Mouse (Mus musculus) yolk sac, embryonic 10.5 days (tissue): ENCODE measurements at regions not wholly inside any gene's neighbourhood (a gene's known extent, or its start where the extent isn't known, plus 50 kb on each side); places are given as distances from the start of the nearest gene placed in this dataset.
"Not testable (repeated sequence)": the region's sequence is repeated elsewhere in the genome, so short reads cannot be mapped to it uniquely, and the experiment has no call there.

Source experiments
- DNase-seq: peaks from one replicate; pipeline ENCODE4 v3.0.0-alpha.2; 2017; ENCODE audit warnings: low spot score

DNA sequence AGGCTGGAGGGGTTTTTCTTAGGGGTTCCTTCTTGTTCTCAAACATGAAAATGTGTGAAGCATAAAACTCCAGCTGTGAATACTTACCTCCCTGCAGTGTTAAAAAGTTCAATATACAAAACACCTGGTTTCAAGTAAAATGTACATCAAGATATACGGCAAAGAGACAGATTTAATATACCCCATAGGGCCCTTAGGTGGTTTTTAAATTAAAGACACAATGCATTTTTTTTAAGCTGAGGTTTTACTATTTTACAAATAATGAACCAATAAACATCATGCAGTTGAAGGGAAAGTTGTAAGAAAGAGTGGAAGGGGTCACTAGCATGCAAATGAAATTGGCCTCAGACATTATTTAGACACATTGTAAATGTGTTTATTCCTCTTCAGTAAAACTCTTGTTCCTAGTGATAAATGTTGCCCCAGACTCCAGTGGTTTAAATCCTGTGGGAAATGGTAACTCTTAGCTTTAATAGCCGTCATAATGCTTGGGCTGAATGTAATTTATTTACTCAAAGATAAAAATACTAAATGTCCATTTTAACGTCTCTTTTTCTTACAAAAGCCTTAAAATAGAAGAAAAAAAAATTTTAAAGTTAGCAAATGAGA is 1337.9 kb downstream of the Efnb2 start:
- DNase-seq: no peak

- peak; percentile 3 for DNase-seq
Measured at GRCm38 (mm10) chr8:7322376-7323066, 1338.5 kb downstream of the Efnb2 start.

GRCm38 (mm10) chr8:7316806-7317355 is 1344.2 kb downstream of the Efnb2 start:
- no peak for DNase-seq

- DNase-seq: no peak
Measured at GRCm38 (mm10) chr8:7309239-7309638, 1351.8 kb downstream of the Efnb2 start.

- DNase-seq: no peak
Measured at GRCm38 (mm10) chr8:7289361-7289760, 1371.7 kb downstream of the Efnb2 start.

DNA sequence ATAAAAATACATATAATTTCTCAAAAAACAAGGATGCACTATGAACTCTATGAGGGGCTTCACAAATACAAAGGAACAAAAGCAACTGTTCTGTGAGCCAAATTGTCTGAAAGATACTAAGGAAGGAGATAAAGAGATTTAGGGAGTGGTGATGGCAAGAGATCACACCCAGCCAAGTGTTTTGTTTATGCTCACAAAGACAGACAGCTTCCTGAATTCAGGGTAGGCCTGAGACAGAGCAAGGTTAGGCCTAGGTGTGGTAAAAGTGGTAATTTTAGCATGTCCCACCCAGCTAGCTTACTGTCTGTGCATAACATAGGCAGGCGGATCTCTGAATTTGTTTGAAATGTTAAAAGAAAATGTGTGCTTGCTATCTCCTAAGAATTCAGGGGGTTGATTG is 1374.5 kb downstream of the Efnb2 start:
- no peak for DNase-seq

DNA sequence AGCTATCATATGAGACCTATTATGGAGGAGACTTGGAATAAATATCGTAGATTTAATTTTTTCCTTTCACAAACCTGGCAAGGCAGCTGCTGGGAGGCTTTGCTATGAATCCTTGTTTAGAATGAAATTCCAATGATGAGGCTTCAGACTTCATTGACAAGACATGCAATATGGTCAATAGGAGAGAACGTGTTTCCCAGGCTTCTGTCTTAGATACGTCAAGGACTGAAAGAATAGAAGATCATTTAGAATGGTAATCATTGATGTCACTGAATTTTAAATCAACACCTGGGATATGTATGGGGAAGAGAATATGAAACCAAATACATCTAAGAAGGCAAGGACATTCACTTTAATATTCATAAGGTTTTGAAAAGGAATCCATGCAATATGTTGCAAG is 1393.6 kb downstream of the Efnb2 start:
- DNase-seq: no peak

DNA sequence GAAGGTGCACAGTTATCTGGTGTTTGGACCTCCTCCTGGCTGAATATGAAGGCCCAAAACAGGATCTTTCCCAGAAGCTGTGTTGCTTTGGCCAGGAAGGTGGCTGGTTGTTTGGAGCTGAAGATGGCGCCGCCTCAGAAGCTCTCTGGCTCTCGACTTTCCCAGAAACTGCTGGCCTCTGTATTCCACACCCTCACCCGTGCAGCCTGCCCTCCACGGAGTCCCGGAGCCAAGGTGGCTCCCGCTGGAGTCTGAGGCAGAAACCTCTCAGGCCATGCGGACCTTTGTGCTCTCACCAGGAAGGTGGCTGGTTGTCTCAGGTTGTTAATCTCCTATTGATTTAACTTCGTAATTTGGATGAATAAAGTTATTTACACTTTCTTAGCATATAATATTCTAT is 1406.7 kb downstream of the Efnb2 start:
- not testable (repeated sequence) for DNase-seq

DNA sequence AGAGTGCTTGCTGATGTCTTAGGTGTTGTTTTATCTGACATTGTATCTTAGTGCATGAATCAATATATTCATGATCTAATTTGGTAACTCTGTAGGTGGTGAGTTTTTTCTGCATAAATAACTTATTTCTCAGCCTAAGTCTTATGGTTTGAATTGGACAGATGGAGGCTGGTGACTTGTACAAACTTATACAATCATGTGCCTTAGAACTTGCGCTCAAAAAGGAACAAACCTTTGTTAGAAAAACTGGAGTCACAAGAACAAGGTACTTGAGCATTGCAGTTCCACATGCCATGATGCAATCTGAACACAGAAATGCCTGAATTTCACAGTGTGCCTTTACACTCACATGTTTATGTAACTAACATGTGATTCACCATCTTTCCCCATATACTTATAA is 1420.7 kb downstream of the Efnb2 start:
- no peak for DNase-seq

- DNase-seq: no peak
Measured at GRCm38 (mm10) chr8:7234006-7234405, 1427.0 kb downstream of the Efnb2 start.

DNA sequence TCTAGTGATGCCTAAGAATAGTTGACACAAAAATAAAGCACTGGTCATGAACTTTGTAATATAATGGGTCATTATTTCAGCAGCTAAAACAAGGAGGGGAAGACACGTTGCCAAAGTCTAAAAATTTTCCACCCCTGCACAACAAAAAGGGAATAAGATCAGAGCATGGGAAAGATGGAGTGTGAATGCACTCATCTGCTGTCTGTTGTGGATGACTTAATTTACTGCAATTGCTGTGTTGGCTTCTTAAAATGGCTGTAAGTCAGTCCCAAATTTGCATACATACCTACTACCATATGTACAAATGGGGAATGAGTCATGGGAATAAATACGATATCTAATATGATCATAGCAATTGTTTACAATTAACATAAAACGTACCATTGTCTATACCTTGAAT is 1441.7 kb downstream of the Efnb2 start:
- no peak for DNase-seq

GRCm38 (mm10) chr8:7207178-7207577 is 1453.9 kb downstream of the Efnb2 start:
- no peak for DNase-seq

DNA sequence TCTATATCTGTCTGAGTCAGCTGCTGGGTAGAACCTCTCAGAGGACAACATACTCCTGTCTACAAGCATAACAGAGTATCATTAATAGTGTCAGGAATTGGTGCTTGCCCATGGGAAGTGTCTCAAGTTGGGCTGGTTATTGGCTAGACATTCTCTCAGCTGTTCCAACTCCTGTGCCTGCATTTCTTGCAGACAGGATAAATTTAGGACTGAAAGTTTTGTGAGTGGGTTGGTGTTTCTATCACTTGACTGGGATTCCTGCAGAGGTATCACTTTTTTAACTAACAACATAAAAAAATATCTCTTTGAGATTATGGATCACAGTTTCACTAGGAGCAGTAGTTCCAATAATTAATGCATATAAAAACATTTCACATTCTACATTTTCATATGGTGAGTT is 1454.4 kb downstream of the Efnb2 start:
- DNase-seq: no peak

- no peak for DNase-seq
Measured at GRCm38 (mm10) chr8:7205086-7205485, 1456.0 kb downstream of the Efnb2 start.

GRCm38 (mm10) chr8:7190726-7191125 is 1470.3 kb downstream of the Efnb2 start:
- DNase-seq: no peak

- DNase-seq: no peak
Measured at GRCm38 (mm10) chr8:7163361-7163760, 1497.7 kb downstream of the Efnb2 start.

DNA sequence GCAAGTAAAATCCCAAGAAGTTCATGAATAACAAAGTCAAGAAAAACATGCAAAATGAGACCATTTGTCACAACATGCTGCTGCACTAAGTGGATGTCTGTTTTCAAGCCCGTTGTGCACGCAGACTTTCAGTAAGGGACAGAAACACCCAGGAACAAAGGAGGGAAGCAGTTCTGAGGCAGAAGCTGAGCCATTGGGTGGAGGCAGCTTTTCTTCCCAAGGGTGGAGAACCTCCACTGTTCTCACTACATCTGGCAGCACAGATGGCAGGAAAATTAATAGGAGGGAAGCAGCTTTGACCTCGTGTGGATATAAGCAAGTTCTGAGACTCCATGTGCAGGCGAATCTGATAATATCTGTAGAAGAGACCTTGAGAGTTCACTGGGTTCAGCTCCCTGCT is 1529.3 kb downstream of the Efnb2 start:
- DNase-seq: no peak

- no peak for DNase-seq
Measured at GRCm38 (mm10) chr8:7108849-7109248, 1552.2 kb downstream of the Efnb2 start.

DNA sequence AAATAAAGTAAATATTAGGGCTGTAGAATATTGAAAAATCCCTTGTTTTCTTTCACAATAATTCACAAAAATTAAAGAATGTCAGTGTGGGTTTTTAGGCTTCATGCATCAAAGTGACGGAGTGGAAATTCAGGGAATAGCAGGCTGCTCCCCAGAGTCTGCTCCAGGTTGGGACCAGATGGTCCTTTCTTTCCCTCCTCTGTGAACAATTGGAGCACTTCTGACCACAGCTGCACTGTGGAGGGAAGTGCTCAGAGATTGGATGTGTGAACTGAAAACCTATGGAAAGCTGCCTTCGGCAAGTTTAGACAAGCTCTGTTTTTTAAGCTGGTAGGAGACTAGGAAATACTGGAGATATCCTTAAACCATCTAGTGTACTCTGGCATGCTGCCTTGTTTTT is 1563.5 kb downstream of the Efnb2 start:
- DNase-seq: no peak

DNA sequence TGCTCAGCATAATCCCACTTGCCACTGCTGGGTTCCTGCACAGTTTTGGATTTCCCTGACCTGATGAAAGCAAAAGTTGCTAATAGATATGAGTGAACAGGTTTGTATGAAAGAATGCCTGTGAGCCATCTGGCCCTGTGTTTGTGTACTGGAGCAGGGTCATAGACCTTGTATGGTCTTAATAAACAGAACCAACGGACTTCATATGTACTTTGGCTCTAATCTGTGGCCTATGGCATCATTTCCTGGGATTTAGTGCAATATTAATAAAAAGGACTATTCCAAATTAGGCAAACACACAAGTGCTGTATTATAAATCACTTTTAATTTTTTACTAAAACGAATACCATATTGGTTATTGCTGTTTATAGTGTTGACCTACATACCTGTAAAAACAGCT is 1568.2 kb downstream of the Efnb2 start:
- DNase-seq: no peak

DNA sequence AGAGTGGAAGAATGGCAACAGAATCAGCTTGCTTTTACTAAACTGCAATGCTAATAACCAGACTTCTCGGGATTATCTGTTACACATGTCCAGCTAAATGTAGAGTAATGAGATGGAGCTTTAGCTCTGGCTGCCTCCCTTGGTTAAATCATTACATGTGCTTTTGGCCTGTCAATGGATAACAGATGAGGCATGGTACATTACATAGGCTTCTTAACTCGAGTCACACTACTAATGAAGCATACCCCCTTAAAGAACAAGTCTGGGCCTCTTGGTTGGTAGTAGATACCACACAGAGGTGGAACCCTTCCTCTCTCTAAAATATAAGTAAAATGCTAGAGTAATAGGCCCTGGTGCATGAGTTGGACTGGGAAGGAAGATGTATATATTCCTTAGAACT is 1572.9 kb downstream of the Efnb2 start:
- DNase-seq: no peak

GRCm38 (mm10) chr8:7060255-7060656 is 1600.8 kb downstream of the Efnb2 start:
- no peak for DNase-seq

DNA sequence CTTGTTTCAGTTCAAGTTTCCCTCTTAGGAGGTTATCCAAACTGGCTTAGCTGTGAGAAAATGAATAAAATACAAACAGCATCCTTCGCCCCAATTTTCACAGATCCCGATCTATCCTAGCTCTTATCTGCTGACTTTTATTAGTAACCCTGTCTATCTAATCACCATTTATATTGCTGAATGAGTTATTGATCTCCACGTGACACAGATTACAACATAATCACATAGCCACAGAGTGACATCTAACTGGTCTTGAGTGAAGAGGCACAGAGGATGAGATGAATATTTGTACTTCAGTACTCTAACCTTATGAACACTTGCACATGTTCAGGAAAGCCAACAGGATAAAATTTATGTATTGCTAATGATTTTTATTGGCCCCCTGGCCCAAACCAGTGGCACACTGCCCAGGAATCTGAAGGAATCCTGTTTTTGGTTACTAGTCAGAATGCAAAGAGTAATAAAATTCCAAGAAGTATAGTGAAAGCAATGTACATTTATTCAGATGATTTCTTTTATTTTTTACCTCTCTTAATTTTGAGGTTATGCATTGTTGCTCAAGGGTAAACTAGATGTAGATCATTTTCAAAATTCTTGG is 1634.7 kb downstream of the Efnb2 start:
- no peak for DNase-seq
